Mouse (Mus musculus) kidney, adult 2 months (tissue): ENCODE measurements around the gene Zfand6. TPM values are rescaled to one million over a fixed set of nuclear protein-coding genes. Genes with fewer than 3 reads are reported as not detected.
A peak's percentile ranks its signal among the peaks of the same experiment; 100 is the strongest.

Experiments used
- DNase-seq: peaks from one replicate; pipeline ENCODE4 v3.0.0; 2021
- H3K27ac ChIP-seq: fragments of 200-500 bp; 2 replicates; pipeline ENCODE4 v1.5.1; 2012; ENCODE audit warnings: low read depth, low read length, control low read depth, inconsistent platforms; ENCODE audit not compliant: insufficient read depth
- H3K27me3 ChIP-seq: fragments of 200-500 bp; replicated peaks from 2 replicates; pipeline ENCODE4 v1.6.1; 2012; ENCODE audit warnings: mild to moderate bottlenecking, moderate library complexity, low read length, inconsistent platforms; ENCODE audit not compliant: control insufficient read depth, insufficient read depth
- H3K36me3 ChIP-seq: fragments of 200-500 bp; 2 replicates; pipeline ENCODE4 v1.6.1; 2012; ENCODE audit warnings: mild to moderate bottlenecking, moderate library complexity, low read length, inconsistent platforms; ENCODE audit not compliant: control insufficient read depth, insufficient read depth
- H3K4me1 ChIP-seq: fragments of 200-500 bp; 2 replicates; pipeline ENCODE4 v1.6.1; 2011; ENCODE audit warnings: low read length; ENCODE audit not compliant: control insufficient read depth, insufficient read depth
- H3K4me3 ChIP-seq: fragments of 200-500 bp; 2 replicates; pipeline ENCODE4 v1.5.1; 2011; ENCODE audit warnings: mild to moderate bottlenecking, low read depth, low read length, control low read depth; ENCODE audit not compliant: insufficient read depth
- CTCF ChIP-seq: fragments of 200-500 bp; conservative IDR thresholded peaks from 2 replicates; pipeline ENCODE4 v1.5.1; 2011; ENCODE audit warnings: low read depth, mild to moderate bottlenecking, control low read depth, low read length, moderate library complexity, mixed read lengths; ENCODE audit not compliant: insufficient read depth, insufficient read length
- POLR2A ChIP-seq: fragments of 200-500 bp; IDR thresholded peaks from one replicate; pipeline ENCODE4 v1.6.1; 2011; ENCODE audit warnings: low read depth, low read length, control low read depth
- WGBS: fragments of 180-500 bp; shearing (Covaris S2); methylation state at CpG from one replicate; pipeline ENCODE4 v1.1.7; 2018; 5-methylcytosine and 5-hydroxymethylcytosine counted together
- polyA plus RNA-seq: library from polyadenylated mRNA; depleted of rRNA; stranded (reverse); fragments of >200 nt; gene quantifications from 2 replicates; pipeline ENCODE4 v1.2.3, GENCODE M21; 2012

Zfand6 gene
- polyA plus RNA-seq, 1 experiment, result 62.5 TPM

DNA sequence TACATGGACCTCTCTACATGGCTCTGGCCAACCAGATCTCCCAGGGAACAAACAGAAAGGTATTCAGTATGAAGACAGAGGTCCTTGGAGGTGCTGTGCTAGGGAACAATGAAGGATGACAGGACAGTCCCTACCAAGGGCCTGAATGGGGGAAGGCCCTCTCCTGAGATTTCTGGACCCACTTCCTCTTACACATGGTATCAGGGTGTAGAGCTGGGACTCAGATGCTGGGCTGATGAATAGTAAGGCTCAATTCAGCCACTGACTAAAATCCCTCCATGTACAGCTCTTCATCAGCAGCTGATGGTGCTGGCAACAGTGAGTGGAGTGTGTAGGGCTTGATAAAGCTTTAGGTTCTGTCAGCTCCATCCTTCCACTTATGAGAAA lies 94.8 kb downstream of the Zfand6 start:
- DNase-seq, result no peak
- Histone ChIP-seq H3K36me3 (no peaks in the 10 kb centered on the region; the same call in 1 of the 2 replicates), H3K27me3 (no peaks in the 10 kb centered on the region), H3K27ac (no peak overlapping the region), H3K4me3 (no peak overlapping the region), H3K4me1 (no peaks in the 10 kb centered on the region; the same call in 1 of the 2 replicates)
- TF ChIP-seq POLR2A (no peak), CTCF (no peak)

GRCm38 (mm10) chr7:84594087-84594916 lies 95.5 kb downstream of the Zfand6 start:
- TF ChIP-seq POLR2A (no peak), CTCF (peak; percentile 52)
- H3K27ac ChIP-seq, result no peak overlapping the region
- peak; percentile 67 for DNase-seq
- H3K4me3 ChIP-seq, result no peak overlapping the region
- WGBS, result 33% methylated on average over 8 of the region's 8 CpGs
- no peaks in the 10 kb centered on the region for H3K27me3 ChIP-seq
- H3K4me1 ChIP-seq, result no peaks in the 10 kb centered on the region; the same call in 1 of the 2 replicates
- no peaks in the 10 kb centered on the region; the same call in 1 of the 2 replicates for H3K36me3 ChIP-seq

DNA sequence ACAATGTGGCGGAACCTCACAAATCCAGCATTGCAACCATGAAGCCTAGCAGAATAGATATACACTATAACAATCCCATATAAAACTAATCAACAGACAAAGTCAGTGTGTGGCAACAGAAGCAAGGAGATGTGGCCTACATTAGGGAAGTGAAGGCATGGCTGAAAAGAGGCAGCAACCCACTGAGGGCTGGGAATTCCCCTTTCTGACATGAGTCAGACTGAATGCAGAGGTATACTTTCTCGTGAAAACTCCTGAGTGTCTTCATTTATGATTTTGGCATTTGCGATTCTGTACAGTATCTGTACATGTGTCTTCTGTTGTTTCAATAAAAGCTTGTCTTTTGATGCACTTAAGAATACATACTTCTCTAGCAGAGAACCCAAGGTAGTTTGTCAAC lies 98.4 kb downstream of the Zfand6 start:
- no peak for DNase-seq
- WGBS, result 91% methylated on average over 3 of the region's 3 CpGs
- TF ChIP-seq CTCF (no peak), POLR2A (no peak)
- H3K4me1 ChIP-seq, result no peaks in the 10 kb centered on the region; the same call in 1 of the 2 replicates
- H3K27me3 ChIP-seq, result no peaks in the 10 kb centered on the region
- no peaks in the 10 kb centered on the region; the same call in 1 of the 2 replicates for H3K36me3 ChIP-seq
- no peak overlapping the region for H3K27ac ChIP-seq
- no peak overlapping the region for H3K4me3 ChIP-seq

DNA sequence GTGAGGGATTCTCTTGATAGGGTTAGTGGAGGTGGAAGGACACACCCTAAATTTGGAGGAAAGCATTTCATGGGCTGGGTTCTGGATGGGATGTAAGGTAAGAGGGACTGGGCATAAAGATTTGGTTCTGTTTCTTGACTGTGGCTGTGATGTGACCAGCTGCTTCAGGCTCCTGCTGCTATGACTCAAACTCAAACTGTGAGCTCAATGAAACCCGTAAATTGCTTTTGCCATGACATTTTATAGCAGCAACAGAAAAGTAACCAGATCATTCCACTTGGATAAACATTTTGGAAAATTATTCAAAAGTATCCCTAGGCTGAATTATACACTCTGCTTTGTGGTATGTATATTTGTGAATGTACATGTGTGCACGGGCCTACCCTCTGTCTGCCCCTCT lies 99.1 kb downstream of the Zfand6 start:
- no peaks in the 10 kb centered on the region; the same call in 1 of the 2 replicates for H3K36me3 ChIP-seq
- no peak overlapping the region for H3K4me3 ChIP-seq
- no peaks in the 10 kb centered on the region for H3K27me3 ChIP-seq
- no peaks in the 10 kb centered on the region; the same call in 1 of the 2 replicates for H3K4me1 ChIP-seq
- no peak for TF ChIP-seq CTCF
- TF ChIP-seq POLR2A, result no peak
- H3K27ac ChIP-seq, result no peak overlapping the region
- 96% methylated on average over 2 of the region's 2 CpGs for WGBS
- DNase-seq, result no peak

DNA sequence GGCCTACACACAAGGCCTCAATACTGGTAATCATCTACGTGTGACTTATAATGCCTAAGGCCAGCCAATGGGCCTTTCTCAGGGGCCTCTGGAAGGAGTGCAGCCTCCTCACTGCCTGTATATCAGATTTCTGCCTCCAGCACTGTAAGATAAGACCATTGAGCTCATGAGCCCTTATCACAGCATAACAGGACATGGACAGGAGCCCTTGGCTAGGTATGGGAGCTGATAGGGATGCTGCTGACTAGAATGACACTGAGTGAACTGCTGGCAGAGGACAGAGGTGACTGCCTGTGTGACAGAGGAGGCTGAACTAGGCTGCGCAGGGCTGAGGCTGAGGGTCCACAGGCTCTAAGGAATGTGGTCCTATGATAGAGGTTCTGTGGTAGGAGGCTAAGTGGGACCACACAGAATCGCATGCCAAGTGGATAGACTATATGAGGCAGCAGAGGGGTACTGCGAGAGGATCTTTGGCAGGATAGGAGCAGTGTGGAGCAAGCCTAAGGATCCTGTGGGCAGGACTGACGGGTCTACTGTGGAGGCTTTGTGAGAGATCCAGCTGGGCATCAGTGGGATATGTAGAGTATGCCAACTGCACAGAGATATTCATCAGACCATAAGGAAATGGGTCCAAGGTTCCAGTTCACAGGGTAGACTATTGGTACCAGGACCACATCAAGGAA lies 102.5 kb downstream of the Zfand6 start:
- no peak for DNase-seq
- Histone ChIP-seq H3K4me3 (no peak overlapping the region), H3K4me1 (no peaks in the 10 kb centered on the region), H3K36me3 (no peaks in the 10 kb centered on the region; the same call in 1 of the 2 replicates), H3K27ac (no peak overlapping the region), H3K27me3 (no peaks in the 10 kb centered on the region)
- WGBS, result 95% methylated on average over 5 of the region's 5 CpGs
- TF ChIP-seq POLR2A (no peak), CTCF (no peak)

DNA sequence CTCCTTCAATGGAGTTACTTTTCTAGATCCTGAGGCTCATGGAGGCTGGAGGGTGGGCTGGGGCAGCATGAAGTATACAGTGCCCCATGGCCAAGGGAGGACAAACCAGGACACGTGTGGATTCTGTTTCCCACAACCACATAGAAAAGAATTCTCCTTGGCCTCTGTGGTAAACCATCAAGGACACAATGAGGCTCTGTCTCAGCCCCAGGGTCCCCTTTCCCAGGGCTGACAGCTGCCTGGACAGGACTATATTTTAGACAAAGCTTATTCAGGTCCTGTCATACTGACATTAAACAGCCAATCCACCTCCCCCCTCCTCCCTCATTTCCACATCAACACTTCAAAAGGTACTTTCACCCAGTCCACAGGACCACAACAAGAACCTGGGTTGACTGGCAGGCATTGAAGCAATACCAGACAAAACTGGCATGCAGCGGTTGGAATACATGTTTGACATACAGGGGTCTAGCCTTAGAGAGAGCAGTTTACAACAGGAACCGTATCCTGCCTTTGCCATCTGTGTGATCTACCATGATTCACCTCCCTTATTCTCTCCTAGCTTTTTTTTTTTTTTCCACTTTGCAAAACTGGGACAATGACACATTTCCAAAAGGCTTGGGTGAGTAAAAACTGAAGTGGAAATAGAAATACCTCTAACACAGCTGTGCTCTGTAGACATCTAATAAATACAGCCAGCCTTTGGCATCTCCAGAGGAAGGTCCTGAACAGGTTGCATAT lies 103.2 kb downstream of the Zfand6 start:
- Histone ChIP-seq H3K27ac (no peak overlapping the region), H3K4me1 (no peaks in the 10 kb centered on the region), H3K4me3 (no peak overlapping the region), H3K36me3 (no peaks in the 10 kb centered on the region; the same call in 1 of the 2 replicates), H3K27me3 (no peaks in the 10 kb centered on the region)
- DNase-seq, result no peak
- 78% methylated on average over 3 of the region's 3 CpGs for WGBS
- TF ChIP-seq CTCF (no peak), POLR2A (no peak)
